Mouse (Mus musculus) spleen, adult 18-20 months (tissue): Measurements from ENCODE around the gene Pla2g4f.

Experiments used
- DNase-seq, 2 experiments: peaks; one replicate each; pipeline ENCODE4 v3.0.0; 2022; ENCODE audit warnings: mixed read lengths in 2 of 2

Pla2g4f gene

DNA sequence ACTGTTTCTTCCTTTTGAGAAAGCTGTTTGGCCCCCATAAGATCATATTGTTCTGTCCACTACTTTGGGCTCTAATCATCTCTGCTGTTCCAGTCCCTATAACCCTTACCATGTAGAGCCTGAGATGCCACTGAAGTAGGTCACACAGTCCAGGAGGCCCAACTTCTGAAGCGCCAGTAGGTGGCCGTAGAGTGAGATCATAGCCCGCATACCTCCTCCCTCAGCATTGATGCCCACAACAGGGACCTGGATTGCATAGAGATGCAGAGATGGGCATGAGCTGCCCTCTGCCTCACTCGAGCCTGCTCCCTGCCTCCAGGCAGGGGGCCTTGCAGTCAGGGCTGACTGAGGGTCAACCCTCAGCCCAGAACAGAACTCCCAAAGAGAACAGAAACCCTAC is 37.0 kb downstream of the Pla2g4f start:
- no peak for DNase-seq

- peak in 1 of 2 experiments; percentile 14 for DNase-seq
These were observed 45.3 kb downstream of the Pla2g4f start for GRCm38 (mm10) chr2:120268635-120269034.

- no peak for DNase-seq
These were observed 48.4 kb downstream of the Pla2g4f start for GRCm38 (mm10) chr2:120265523-120265922.

DNA sequence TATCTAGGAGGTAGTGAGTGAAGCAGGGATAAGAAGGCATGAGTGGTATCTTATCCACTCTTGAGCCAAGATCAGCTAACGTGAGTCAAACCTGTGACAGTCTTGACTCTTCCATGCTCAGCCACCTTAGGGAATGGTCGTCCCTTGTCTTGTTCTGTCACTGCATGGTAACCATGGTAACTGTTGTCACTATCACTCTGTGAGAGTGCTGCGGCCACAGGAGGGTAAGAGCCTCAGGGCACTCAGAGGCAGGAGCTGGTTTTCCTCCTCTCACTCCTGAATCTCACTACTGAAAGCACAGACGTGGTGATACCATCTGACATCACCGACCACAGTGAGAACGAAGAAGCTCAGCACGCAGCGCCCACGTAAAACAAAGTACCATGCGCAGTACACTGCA is 49.1 kb downstream of the Pla2g4f start:
- DNase-seq, result no peak

DNA sequence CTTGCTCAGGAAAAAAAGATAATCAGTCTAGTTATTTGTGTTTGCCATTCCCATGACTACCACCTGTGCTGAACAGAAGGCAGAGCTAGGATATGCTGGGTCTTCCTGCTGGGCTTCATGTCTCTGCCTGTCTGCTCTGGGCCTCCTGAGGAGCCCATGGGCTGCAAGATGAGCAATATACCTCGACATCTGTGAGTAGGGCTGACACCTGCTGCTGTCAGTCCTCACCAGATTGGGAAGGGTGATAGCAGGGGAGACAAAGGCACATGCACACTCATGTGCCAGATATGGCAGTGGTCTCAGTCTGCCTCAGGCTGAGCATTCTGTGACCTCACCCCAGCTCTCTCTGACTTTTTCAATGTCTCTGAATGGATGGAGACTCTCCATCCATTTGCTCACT is 51.1 kb downstream of the Pla2g4f start:
- no peak for DNase-seq

GRCm38 (mm10) chr2:120261346-120261745 is 52.6 kb downstream of the Pla2g4f start:
- no peak for DNase-seq

DNA sequence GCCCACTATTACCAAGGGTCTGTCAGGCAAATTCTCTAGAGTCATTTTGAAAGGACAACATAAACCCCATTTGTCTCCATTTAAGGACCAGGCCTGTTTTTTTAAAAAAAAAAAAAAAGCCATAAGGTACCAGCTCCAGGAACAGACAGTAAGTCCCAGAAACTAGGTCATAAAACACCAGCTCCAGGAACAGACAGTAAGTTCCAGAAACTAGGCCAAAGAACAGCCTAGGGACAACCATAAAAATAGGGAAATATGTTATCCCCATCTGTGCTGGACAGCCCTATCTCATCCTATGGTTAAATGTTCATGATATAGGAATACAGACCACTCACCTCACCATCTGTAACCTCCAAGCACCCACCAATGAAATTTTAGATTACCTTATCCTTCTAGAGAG is 57.7 kb downstream of the Pla2g4f start:
- no peak for DNase-seq

- no peak for DNase-seq
These were observed 61.3 kb downstream of the Pla2g4f start for GRCm38 (mm10) chr2:120252644-120253043.
